Mouse (Mus musculus): ENCODE results near the gene Phf1.

DNA sequence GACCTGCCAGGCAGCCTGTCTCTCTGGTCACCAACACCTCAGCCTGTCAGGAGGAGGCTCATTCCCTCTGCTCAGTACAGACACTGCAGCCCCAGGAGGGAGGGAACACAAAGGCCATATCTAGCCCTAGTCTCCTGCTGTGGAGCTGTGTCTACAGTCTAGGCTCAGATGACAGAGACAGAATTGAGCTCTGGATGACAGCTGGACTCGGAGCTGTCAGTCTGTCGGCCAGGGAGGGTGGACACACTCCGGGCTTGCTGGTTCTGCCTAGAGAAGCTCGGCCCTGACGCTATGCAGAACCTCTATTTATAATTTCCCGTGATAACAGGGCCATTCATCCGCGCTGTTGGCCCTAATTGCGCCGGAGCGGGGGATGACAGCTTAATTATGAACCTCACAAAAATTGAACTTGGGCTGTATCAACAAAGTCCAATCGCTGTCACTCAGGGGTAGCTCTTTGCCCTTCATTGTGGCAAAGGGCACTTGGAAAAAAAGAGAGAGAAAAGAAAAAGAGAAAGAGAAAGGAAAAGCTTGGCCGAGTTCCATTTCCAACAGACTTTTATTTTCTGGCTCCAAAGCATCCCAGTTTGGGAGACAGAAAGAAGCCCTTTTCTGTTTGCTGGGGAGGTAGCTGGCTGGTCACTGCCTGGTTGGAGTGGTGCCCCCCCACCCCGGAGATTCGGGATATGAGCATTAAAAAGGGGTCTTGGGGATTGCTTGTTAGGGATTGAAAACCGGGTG, 40.0 kb upstream of the Phf1 start:
- TF ChIP-seq CTCF (IDR thresholded peaks at IDR 0.05; ENCODE audit: borderline replicate concordance, insufficient read depth, low read length) (no peak), POLR2A (IDR thresholded peaks at IDR 0.05; ENCODE audit: low read depth, low read length) (no peak)
